ENCODE assay signal across 8 mouse cellular contexts in genomic region chr6:148442671-148443290, GRCm38 (mm10). TPM values are rescaled to one million over a fixed set of nuclear protein-coding genes. Genes with fewer than 3 reads are reported as not detected.
DNase-seq lines count a peak whose midpoint lies in the region; ATAC-seq and TF ChIP-seq lines count a peak whose summit lies in the region.

No protein-coding gene starts in this region.

- TF ChIP-seq CTCF in cerebellum, adult 2 months (IDR thresholded peaks at IDR 0.05; ENCODE audit: borderline replicate concordance, insufficient read depth, low read depth, low read length) = no peak

- peak overlapping the region; percentile 43 for H3K4me3 ChIP-seq in cerebellum, adult 2 months (replicated peaks; ENCODE audit: insufficient read depth, low read depth, low read length)
- peak overlapping the region; percentile 84 for H3K4me3 ChIP-seq in hindbrain, embryonic 16.5 days (ENCODE audit: low read length)
- H3K4me3 ChIP-seq in limb, embryonic 10.5 days = peak overlapping the region; percentile 81
- peak overlapping the region; percentile 76 for H3K4me3 ChIP-seq in midbrain, embryonic 15.5 days

- under 1% methylated on average over 27 of the region's 27 CpGs for WGBS in cerebellum, adult 2 months
- WGBS in hindbrain, embryonic 16.5 days = under 1% methylated on average over 27 of the region's 27 CpGs
- under 1% methylated on average over 27 of the region's 27 CpGs for WGBS in limb, embryonic 10.5 days
- under 1% methylated on average over 27 of the region's 27 CpGs for WGBS in midbrain, embryonic 15.5 days

- H3K27me3 ChIP-seq in cerebellum, adult 2 months (ENCODE audit: control insufficient read depth, insufficient read depth, low read length) = no peaks in the 10 kb centered on the region; the same call in 1 of the 2 replicates
- no peaks in the 10 kb centered on the region; the same call in 1 of the 2 replicates for H3K27me3 ChIP-seq in hindbrain, embryonic 16.5 days (replicated peaks; ENCODE audit: control insufficient read depth, insufficient read depth, low read length)
- H3K27me3 ChIP-seq in limb, embryonic 10.5 days (ENCODE audit: low read depth, poor library complexity, severe bottlenecking) = peaks cover 68% of the 10 kb centered on the region
- H3K27me3 ChIP-seq in midbrain, embryonic 15.5 days (replicated peaks) = peaks cover 17% of the 10 kb centered on the region; the same call in 1 of the 2 replicates

- peak overlapping the region; percentile 89 for H3K9ac ChIP-seq in hindbrain, embryonic 16.5 days (ENCODE audit: low read depth, low read length)
- H3K9ac ChIP-seq in midbrain, embryonic 15.5 days = peak overlapping the region; percentile 62

- DNase-seq in cerebellum, adult 2 months = peak; percentile 9 to 21
- DNase-seq in cerebellum, postnatal 4 days (ENCODE audit: low spot score in 2 of 2) = no peak
- peak; percentile 13 to 29 for DNase-seq in adrenal gland, postnatal 36 days
- peak; percentile 36 to 43 for DNase-seq in frontal cortex, postnatal 36 days (ENCODE audit: low spot score in 2 of 2)
- peak; percentile 64 for DNase-seq in limb, embryonic 10.5 days (ENCODE audit: low spot score)
- no peak for DNase-seq in c-Kit-positive CD71-positive TER-119-positive erythroid progenitor cells, embryonic 14.5 days (ENCODE audit: low spot score)

- no peaks in the 10 kb centered on the region for H3K9me3 ChIP-seq in hindbrain, embryonic 16.5 days (ENCODE audit: control insufficient read depth, low read length)
- no peaks in the 10 kb centered on the region for H3K9me3 ChIP-seq in limb, embryonic 10.5 days (replicated peaks)
- H3K9me3 ChIP-seq in midbrain, embryonic 15.5 days = no peaks in the 10 kb centered on the region

- no peaks in the 10 kb centered on the region for H3K4me1 ChIP-seq in cerebellum, adult 2 months (ENCODE audit: control insufficient read depth, insufficient read depth, low read length)
- peaks cover 14% of the 10 kb centered on the region for H3K4me1 ChIP-seq in hindbrain, embryonic 16.5 days (ENCODE audit: control insufficient read depth, insufficient read depth, low read depth, low read length)
- H3K4me1 ChIP-seq in limb, embryonic 10.5 days = peaks cover 35% of the 10 kb centered on the region
- H3K4me1 ChIP-seq in midbrain, embryonic 15.5 days = peaks cover 30% of the 10 kb centered on the region

- no peaks in the 10 kb centered on the region for H3K36me3 ChIP-seq in hindbrain, embryonic 16.5 days (ENCODE audit: control insufficient read depth, insufficient read depth, low read length)
- H3K36me3 ChIP-seq in limb, embryonic 10.5 days = no peaks in the 10 kb centered on the region
- no peaks in the 10 kb centered on the region for H3K36me3 ChIP-seq in midbrain, embryonic 15.5 days (replicated peaks)

- ATAC-seq in hindbrain, embryonic 16.5 days = peak; percentile 18; the same call in 1 of the 2 replicates
- ATAC-seq in midbrain, embryonic 15.5 days (replicated peaks) = 0 out of 2 replicates have a peak, but pooled peaks have one; percentile 6

- no peak overlapping the region for H3K27ac ChIP-seq in cerebellum, adult 2 months (ENCODE audit: insufficient read depth, low read length)
- H3K27ac ChIP-seq in hindbrain, embryonic 16.5 days (ENCODE audit: low read depth, low read length) = no peak overlapping the region; the same call in 1 of the 2 replicates
- no peak overlapping the region for H3K27ac ChIP-seq in limb, embryonic 10.5 days
- H3K27ac ChIP-seq in midbrain, embryonic 15.5 days = peak overlapping the region; percentile 30; the same call in 1 of the 2 replicates

- peak overlapping the region; percentile 86 for H3K4me2 ChIP-seq in hindbrain, embryonic 16.5 days (ENCODE audit: low read length)
- H3K4me2 ChIP-seq in midbrain, embryonic 15.5 days = peak overlapping the region; percentile 83

- no peak for TF ChIP-seq POLR2A in cerebellum, adult 2 months (IDR thresholded peaks at IDR 0.05; ENCODE audit: borderline replicate concordance, insufficient read depth, low read length)

RNA-seq across cellular contexts. Expression of gene Tmtc1, which starts 1.4 kb away (rescaled TPM):
- polyA plus RNA-seq in cerebellum, adult 2 months (2012; rRNA removed) = 16.3 and 18.5 TPM in 2 replicates
- 10 to 100 TPM; 12.0 to 13.8 TPM for total RNA-seq in adrenal gland, postnatal 36 days (2021)
- polyA plus RNA-seq in hindbrain, embryonic 16.5 days (2015; fragmentation: Nextera tagmentation; extraction: Ambion mirVana) = 2.4 and 2.9 TPM in 2 replicates
- polyA plus RNA-seq in limb, embryonic 10.5 days (2016; fragmentation: Nextera tagmentation; extraction: Ambion mirVana) = 0.26 and 1.2 TPM in 2 replicates
- polyA plus RNA-seq in midbrain, embryonic 15.5 days (2015; fragmentation: Nextera tagmentation; extraction: Ambion mirVana) = 2.1 and 2.3 TPM in 2 replicates

Comparison
In these comparisons a context has a peak if more than half of its experiments do, and no peak if none do; other contexts are left out.
1. DNase-seq: peak in cerebellum, adult 2 months (2 of 2), adrenal gland, postnatal 36 days (2 of 2), frontal cortex, postnatal 36 days (2 of 2) and limb, embryonic 10.5 days (single experiment); none in cerebellum, postnatal 4 days (0 of 2) and c-Kit-positive CD71-positive TER-119-positive erythroid progenitor cells, embryonic 14.5 days (single experiment).
2. Peak in every context shown above with its lines, with median percentiles within 50 percentile points of each other: H3K4me3 ChIP-seq.